Mouse (Mus musculus): ENCODE results near the gene Zfp282. TPM values are rescaled to one million over a fixed set of nuclear protein-coding genes. Genes with fewer than 3 reads are reported as not detected.
"Not testable (repeated sequence)": the region's sequence is repeated elsewhere in the genome, so short reads cannot be mapped to it uniquely, and the experiment has no call there.

Zfp282 gene
- 10 to 100 TPM in 20 of 26 experiments, 1 to 10 TPM in 6; 5.7 to 45.6 (median 21.2) TPM for total RNA-seq (2018; cell fraction: chromatin; rRNA removed)
- 10 to 100 TPM in 1 of 26 experiments, 1 to 10 TPM in 25; 1.9 to 10.4 (median 7.0) TPM for total RNA-seq (2018; cell fraction: cytosol; rRNA removed)
- 10 to 100 TPM in 15 of 26 experiments, 1 to 10 TPM in 11; 4.3 to 26.4 (median 11.0) TPM for total RNA-seq (2018; cell fraction: nucleus; rRNA removed)
- polyA plus RNA-seq (2018) = 5.5 to 7.3 TPM (median 6.7 TPM) in 3 replicates

DNA sequence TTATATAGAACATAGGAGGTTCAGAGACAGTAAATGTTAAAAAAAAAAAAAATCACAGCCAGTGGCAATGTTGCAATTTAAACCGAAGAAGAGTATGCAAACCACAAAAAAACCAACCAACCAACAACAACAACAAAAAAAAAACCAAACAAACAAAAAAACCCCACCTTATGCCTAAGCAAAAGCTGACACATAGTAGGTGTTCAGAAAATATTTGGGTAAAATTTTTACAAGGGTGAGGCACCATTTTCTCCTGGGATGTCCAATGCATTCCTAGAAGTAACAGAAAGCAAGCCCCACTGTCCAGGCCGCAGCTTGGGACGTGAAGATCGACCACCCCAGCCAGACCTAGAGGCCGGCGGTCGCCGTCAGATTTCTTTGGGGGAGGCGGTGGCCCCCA, at the start of gene Zfp282:
Zfp282 (plus strand) TSS at position 147 of the 400 bp plus-strand sequence.
- Histone ChIP-seq H3K27ac (peak within 1 kb of the TSS; percentile 59), H3K4me3 (ENCODE audit: inconsistent target) (peak within 1 kb of the TSS; percentile 71), H3K79me2 (ENCODE audit: inconsistent target) (peaks cover 30% of the 10 kb centered on the region; the same call in 1 of the 2 replicates), H3K36me3 (ENCODE audit: inconsistent target) (peaks cover 16% of the 10 kb centered on the region)
- WGBS (ENCODE audit: missing documents) = 1% methylated on average over 9 of the region's 9 CpGs

GRCm38 (mm10) chr6:47827462-47827861, 49.5 kb upstream of the Zfp282 start:
- Histone ChIP-seq H3K4me3 (ENCODE audit: inconsistent target) (no peak overlapping the region), H3K79me2 (ENCODE audit: inconsistent target) (no peaks in the 10 kb centered on the region), H3K27ac (no peak overlapping the region), H3K36me3 (ENCODE audit: inconsistent target) (no peaks in the 10 kb centered on the region)
- 91% methylated on average over 4 of the region's 4 CpGs for WGBS (ENCODE audit: missing documents)

- H3K27ac ChIP-seq = no peak overlapping the region
- WGBS (ENCODE audit: missing documents) = 54% methylated on average over 1 of the region's 1 CpGs
- no peaks in the 10 kb centered on the region for H3K36me3 ChIP-seq (ENCODE audit: inconsistent target)
- H3K4me3 ChIP-seq (ENCODE audit: inconsistent target) = no peak overlapping the region
- H3K79me2 ChIP-seq (ENCODE audit: inconsistent target) = no peaks in the 10 kb centered on the region
Measured at GRCm38 (mm10) chr6:47828950-47829349, 48.1 kb upstream of the Zfp282 start.

- 2% methylated on average over 64 of the region's 64 CpGs for WGBS (ENCODE audit: missing documents)
- Histone ChIP-seq H3K4me3 (ENCODE audit: inconsistent target) (peak within 1 kb of the TSS; percentile 34), H3K27ac (no peak within 1 kb of the TSS), H3K79me2 (ENCODE audit: inconsistent target) (no peaks in the 10 kb centered on the region), H3K36me3 (ENCODE audit: inconsistent target) (no peaks in the 10 kb centered on the region)
Measured at GRCm38 (mm10) chr6:47830104-47831078, 46.6 kb upstream of the Zfp282 start, which contains the start of gene Zfp786. Gene Zfp786, minus strand, starts transcription at chr6:47830867.

DNA sequence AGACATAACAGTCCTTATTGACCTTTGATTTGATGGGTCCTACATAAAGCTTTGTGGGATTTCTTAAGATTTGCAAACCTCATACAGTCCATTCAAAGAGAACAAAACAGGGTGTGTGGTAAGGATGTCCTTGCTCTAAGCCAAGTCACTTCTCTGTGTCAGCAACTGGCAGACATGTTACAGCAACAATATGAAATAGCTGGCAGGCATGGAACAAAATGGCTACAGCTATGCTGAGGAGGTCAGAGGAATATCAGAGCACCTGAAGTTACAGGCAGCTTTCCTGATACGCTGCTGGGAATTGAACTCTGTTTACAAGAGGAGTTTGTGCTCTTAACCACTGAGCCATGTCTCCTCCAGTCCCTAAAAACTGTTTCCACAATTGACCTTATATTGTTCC, 44.8 kb upstream of the Zfp282 start:
- no peak overlapping the region for H3K4me3 ChIP-seq (ENCODE audit: inconsistent target)
- 100% methylated on average over 1 of the region's 1 CpGs for WGBS (ENCODE audit: missing documents)
- H3K36me3 ChIP-seq (ENCODE audit: inconsistent target) = no peaks in the 10 kb centered on the region
- peaks cover 6% of the 10 kb centered on the region for H3K79me2 ChIP-seq (ENCODE audit: inconsistent target)
- no peak overlapping the region for H3K27ac ChIP-seq

DNA sequence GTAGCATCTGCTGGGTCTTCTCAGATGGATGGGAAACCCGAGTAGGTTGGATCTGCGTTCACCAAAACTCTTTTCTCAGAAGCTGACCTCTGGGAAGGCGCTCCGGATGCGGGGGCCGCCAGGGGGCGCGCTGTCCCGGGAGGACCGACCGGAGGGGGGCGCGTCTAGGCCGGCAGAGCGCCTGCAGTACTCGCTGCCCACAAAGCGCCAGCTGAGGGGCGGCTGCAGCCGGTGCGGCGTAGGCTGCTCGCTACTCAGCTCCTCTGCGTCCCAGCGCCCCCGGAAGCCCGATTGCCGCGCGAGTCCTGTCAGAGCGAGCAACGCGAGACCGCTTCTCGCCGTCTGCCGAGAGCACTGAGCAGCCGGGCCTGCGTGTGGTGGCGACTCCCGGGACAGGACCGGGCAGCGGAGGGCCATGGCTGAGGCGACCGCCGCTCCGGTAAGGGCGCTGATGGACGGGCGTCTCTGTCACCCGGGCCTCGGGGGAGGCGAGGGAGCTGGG, 41.5 kb upstream of the Zfp282 start, which contains the start of gene Zfp398:
Zfp398 (plus strand) TSS at position 180 of the 502 bp plus-strand sequence.
- under 1% methylated on average over 43 of the region's 52 CpGs for WGBS (ENCODE audit: missing documents)
- 0 out of 2 replicates have a peak within 1 kb of the TSS, but pooled peaks have one; percentile 8 for H3K27ac ChIP-seq
- peaks cover 33% of the 10 kb centered on the region for H3K79me2 ChIP-seq (ENCODE audit: inconsistent target)
- no peaks in the 10 kb centered on the region for H3K36me3 ChIP-seq (ENCODE audit: inconsistent target)
- peak within 1 kb of the TSS; percentile 51 for H3K4me3 ChIP-seq (ENCODE audit: inconsistent target)

DNA sequence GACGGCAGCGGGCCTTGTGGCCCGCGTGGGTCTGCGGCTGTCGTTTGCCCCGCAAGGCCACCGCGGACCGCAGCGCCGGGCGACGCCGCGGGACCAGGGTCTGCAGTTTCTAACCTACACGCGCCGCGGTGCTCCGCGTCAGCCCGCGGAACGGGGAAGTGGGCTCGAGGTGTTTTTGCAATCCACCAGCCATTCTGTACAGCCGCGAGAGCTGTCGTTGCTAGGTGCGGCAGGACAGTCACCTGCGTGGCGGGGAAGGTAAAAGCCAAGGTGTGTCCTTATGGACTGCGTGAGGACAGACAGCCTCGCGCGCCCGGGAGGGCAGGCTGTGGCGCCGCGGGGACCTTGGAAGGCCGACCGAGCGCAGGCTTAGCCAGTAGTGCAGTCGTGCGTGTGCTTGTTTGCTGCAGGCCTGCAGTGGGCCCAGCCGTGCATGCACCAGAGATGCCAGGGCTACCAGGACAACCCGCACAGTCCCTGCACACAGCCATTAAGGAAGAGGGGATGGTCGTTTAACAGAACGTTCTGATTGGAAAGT, 41.0 kb upstream of the Zfp282 start:
- H3K27ac ChIP-seq = 0 out of 2 replicates have a peak overlapping the region, but pooled peaks have one; percentile 8
- 1% methylated on average over 44 of the region's 49 CpGs for whole genome bisulfite sequencing (ENCODE audit: missing documents)
- peaks cover 33% of the 10 kb centered on the region for H3K79me2 ChIP-seq (ENCODE audit: inconsistent target)
- H3K4me3 ChIP-seq (ENCODE audit: inconsistent target) = peak overlapping the region; percentile 51
- no peaks in the 10 kb centered on the region for H3K36me3 ChIP-seq (ENCODE audit: inconsistent target)

- WGBS (ENCODE audit: missing documents) = 100% methylated on average over 2 of the region's 2 CpGs
Measured at GRCm38 (mm10) chr6:47837630-47838029, 39.4 kb upstream of the Zfp282 start.

DNA sequence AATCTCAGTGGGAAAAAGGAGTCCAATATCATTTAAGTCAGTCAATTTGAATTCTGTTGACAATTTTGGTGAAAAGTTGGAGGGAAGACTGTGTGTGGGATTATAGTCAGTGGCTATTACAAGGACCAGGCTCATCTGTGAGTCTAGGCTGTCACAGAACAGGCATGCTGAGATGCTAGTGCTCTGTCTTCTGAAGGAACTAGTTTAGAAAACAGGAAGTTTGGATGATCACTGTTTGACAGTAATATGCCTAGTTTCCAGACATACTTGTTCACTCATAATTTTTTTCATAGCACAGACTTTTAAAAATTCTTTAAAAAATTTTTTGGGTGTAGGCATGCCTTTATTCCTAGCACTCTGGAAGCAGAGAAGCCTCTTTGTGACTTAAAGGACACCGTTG, 35.9 kb upstream of the Zfp282 start:
- H3K36me3 ChIP-seq (ENCODE audit: inconsistent target) = no peaks in the 10 kb centered on the region
- H3K4me3 ChIP-seq (ENCODE audit: inconsistent target) = no peak overlapping the region
- no peak overlapping the region for H3K27ac ChIP-seq
- peaks cover 38% of the 10 kb centered on the region for H3K79me2 ChIP-seq (ENCODE audit: inconsistent target)
- 90% methylated on average over 1 of the region's 1 CpGs for WGBS (ENCODE audit: missing documents)

More at GRCm38 (mm10) chr6:47837630-47838029, 39.4 kb upstream of the Zfp282 start:
- H3K79me2 ChIP-seq (ENCODE audit: inconsistent target) = peaks cover 38% of the 10 kb centered on the region
- H3K27ac ChIP-seq = no peak overlapping the region
- no peak overlapping the region for H3K4me3 ChIP-seq (ENCODE audit: inconsistent target)
- H3K36me3 ChIP-seq (ENCODE audit: inconsistent target) = no peaks in the 10 kb centered on the region

- 94% methylated on average over 2 of the region's 2 CpGs for WGBS (ENCODE audit: missing documents)
- Histone ChIP-seq H3K79me2 (ENCODE audit: inconsistent target) (peaks cover 36% of the 10 kb centered on the region), H3K36me3 (ENCODE audit: inconsistent target) (no peaks in the 10 kb centered on the region), H3K27ac (no peak overlapping the region), H3K4me3 (ENCODE audit: inconsistent target) (no peak overlapping the region)
Measured at GRCm38 (mm10) chr6:47841831-47842230, 35.2 kb upstream of the Zfp282 start.

- Histone ChIP-seq H3K27ac (no peak overlapping the region), H3K36me3 (ENCODE audit: inconsistent target) (no peaks in the 10 kb centered on the region), H3K4me3 (ENCODE audit: inconsistent target) (no peak overlapping the region), H3K79me2 (ENCODE audit: inconsistent target) (peaks cover 31% of the 10 kb centered on the region)
- 100% methylated on average over 1 of the region's 1 CpGs for WGBS (ENCODE audit: missing documents)
Measured at GRCm38 (mm10) chr6:47842337-47842736, 34.7 kb upstream of the Zfp282 start.

- Histone ChIP-seq H3K4me3 (ENCODE audit: inconsistent target) (no peak overlapping the region), H3K79me2 (ENCODE audit: inconsistent target) (0 out of 2 replicates have a peak, but pooled peaks cover 4% of the 10 kb centered on the region), H3K27ac (no peak overlapping the region), H3K36me3 (ENCODE audit: inconsistent target) (no peaks in the 10 kb centered on the region)
Measured at GRCm38 (mm10) chr6:47845779-47846178, 31.2 kb upstream of the Zfp282 start.

DNA sequence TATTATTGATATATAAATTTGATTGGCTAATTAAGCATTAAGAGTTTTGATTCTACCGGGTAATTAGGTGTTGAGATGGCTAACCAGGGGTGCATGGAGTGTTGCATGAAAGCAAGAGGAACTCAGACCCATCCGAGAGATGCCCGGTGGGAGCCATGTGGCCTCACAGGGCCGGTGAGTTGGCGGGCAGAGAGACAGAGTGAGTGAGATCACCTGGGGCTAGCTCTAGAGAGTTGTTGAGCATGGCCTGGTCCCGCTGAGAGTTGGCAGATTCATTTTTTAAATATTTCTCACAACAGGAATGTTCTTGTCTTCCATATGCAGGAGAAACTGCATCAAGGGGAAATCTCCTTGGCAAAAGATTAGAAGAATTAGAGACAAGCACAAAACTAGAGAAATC, 19.8 kb upstream of the Zfp282 start:
- 97% methylated on average over 6 of the region's 6 CpGs for WGBS (ENCODE audit: missing documents)
- H3K27ac ChIP-seq = no peak overlapping the region
- H3K79me2 ChIP-seq (ENCODE audit: inconsistent target) = no peaks in the 10 kb centered on the region
- H3K4me3 ChIP-seq (ENCODE audit: inconsistent target) = no peak overlapping the region
- 0 out of 2 replicates have a peak, but pooled peaks cover 13% of the 10 kb centered on the region for H3K36me3 ChIP-seq (ENCODE audit: inconsistent target)

- 96% methylated on average over 2 of the region's 3 CpGs for WGBS (ENCODE audit: missing documents)
- H3K36me3 ChIP-seq (ENCODE audit: inconsistent target) = 0 out of 2 replicates have a peak, but pooled peaks cover 13% of the 10 kb centered on the region
- H3K4me3 ChIP-seq (ENCODE audit: inconsistent target); H3K27ac ChIP-seq; H3K79me2 ChIP-seq (ENCODE audit: inconsistent target): not testable (repeated sequence)
Measured at GRCm38 (mm10) chr6:47857729-47858128, 19.3 kb upstream of the Zfp282 start.
